Mouse (Mus musculus) heart, embryonic 13.5 days (tissue): Measurements from ENCODE around the gene Golt1a. TPM values are rescaled to one million over a fixed set of nuclear protein-coding genes. Genes with fewer than 3 reads are reported as not detected.
A peak's percentile ranks its signal among the peaks of the same experiment; 100 is the strongest.

Experiments
- ATAC-seq: fragments of 200-750 bp; cut with Nextera tagmentation; 2 replicates; pipeline ENCODE4 v1.8.0; 2017; ENCODE audit warnings: moderate TSS enrichment; ENCODE audit not compliant: insufficient number of reproducible peaks, low FRiP score, low TSS enrichment; ENCODE audit errors: extremely low read depth
- H3K27ac ChIP-seq: fragments of 300-500 bp; sonication (generic); replicated peaks from 2 replicates; pipeline ENCODE4 v1.5.1; 2015; ENCODE audit warnings: moderate library complexity, mild to moderate bottlenecking, inconsistent platforms
- H3K27me3 ChIP-seq: fragments of 300-500 bp; sonication (generic); replicated peaks from 2 replicates; pipeline ENCODE4 v1.6.1; 2015; ENCODE audit warnings: mild to moderate bottlenecking, inconsistent platforms
- H3K36me3 ChIP-seq: fragments of 300-500 bp; sonication (generic); 2 replicates; pipeline ENCODE4 v1.6.1; 2015; ENCODE audit warnings: mild to moderate bottlenecking, inconsistent platforms
- H3K4me1 ChIP-seq: fragments of 300-500 bp; sonication (generic); 2 replicates; pipeline ENCODE4 v1.6.1; 2015; ENCODE audit warnings: inconsistent platforms
- H3K4me2 ChIP-seq: fragments of 300-500 bp; sonication (generic); 2 replicates; pipeline ENCODE4 v1.6.1; 2015; ENCODE audit warnings: inconsistent platforms, mild to moderate bottlenecking, moderate library complexity
- H3K4me3 ChIP-seq: fragments of 300-500 bp; sonication (generic); 2 replicates; pipeline ENCODE4 v1.5.1; 2015; ENCODE audit warnings: moderate library complexity, mild to moderate bottlenecking, inconsistent platforms
- H3K9ac ChIP-seq: fragments of 300-500 bp; sonication (generic); 2 replicates; pipeline ENCODE4 v1.6.1; 2015; ENCODE audit warnings: inconsistent platforms, mild to moderate bottlenecking, moderate library complexity
- H3K9me3 ChIP-seq: fragments of 300-500 bp; sonication (generic); 2 replicates; pipeline ENCODE4 v1.6.1; 2016; ENCODE audit warnings: inconsistent platforms
- WGBS: fragments of 180-500 bp; shearing (Covaris S2); methylation state at CpG from one replicate; pipeline ENCODE4 v1.1.7; 2015; ENCODE audit warnings: mixed read lengths; 5-methylcytosine and 5-hydroxymethylcytosine counted together
- polyA plus RNA-seq: library from polyadenylated mRNA; unstranded; fragments of >200 nt; fragmentation: Nextera tagmentation; extraction: Ambion mirVana; gene quantifications from 2 replicates; pipeline ENCODE4 v1.2.1, GENCODE M21; 2015

Gene Golt1a
- polyA plus RNA-seq, 1 experiment from 2014 or later, result 0.13 TPM

GRCm38 (mm10) chr1:133278539-133278938 lies 31.1 kb upstream of the Golt1a start:
- no peak overlapping the region for H3K27ac ChIP-seq
- 74% methylated on average over 6 of the region's 6 CpGs for WGBS

GRCm38 (mm10) chr1:133278946-133279631 lies 30.5 kb upstream of the Golt1a start:
- H3K36me3 ChIP-seq, result peaks cover 26% of the 10 kb centered on the region
- H3K27me3 ChIP-seq, result no peaks in the 10 kb centered on the region
- peaks cover 50% of the 10 kb centered on the region for H3K4me1 ChIP-seq
- no peak overlapping the region for H3K4me2 ChIP-seq
- no peaks in the 10 kb centered on the region for H3K9me3 ChIP-seq
- ATAC-seq, result no peak
- 0 out of 2 replicates have a peak overlapping the region, but pooled peaks have one; percentile 5 for H3K9ac ChIP-seq
- 73% methylated on average over 15 of the region's 15 CpGs for WGBS
- H3K4me3 ChIP-seq, result no peak overlapping the region
- no peak overlapping the region for H3K27ac ChIP-seq

More at GRCm38 (mm10) chr1:133278539-133278938, 31.1 kb upstream of the Golt1a start:
- no peaks in the 10 kb centered on the region for H3K9me3 ChIP-seq
- no peak overlapping the region for H3K9ac ChIP-seq
- no peaks in the 10 kb centered on the region for H3K27me3 ChIP-seq
- no peak for ATAC-seq
- no peak overlapping the region for H3K4me3 ChIP-seq
- no peak overlapping the region for H3K4me2 ChIP-seq
- H3K36me3 ChIP-seq, result peaks cover 31% of the 10 kb centered on the region
- peaks cover 45% of the 10 kb centered on the region for H3K4me1 ChIP-seq

- no peak for ATAC-seq
- H3K4me1 ChIP-seq, result peaks cover 51% of the 10 kb centered on the region
- H3K4me2 ChIP-seq, result no peak overlapping the region
- H3K9me3 ChIP-seq, result no peaks in the 10 kb centered on the region
- H3K27ac ChIP-seq, result no peak overlapping the region
- H3K27me3 ChIP-seq, result no peaks in the 10 kb centered on the region
- no peak overlapping the region for H3K4me3 ChIP-seq
- peak overlapping the region; percentile 21; the same call in 1 of the 2 replicates for H3K9ac ChIP-seq
- WGBS, result 62% methylated on average over 11 of the region's 11 CpGs
- H3K36me3 ChIP-seq, result peaks cover 24% of the 10 kb centered on the region
These were observed 29.9 kb upstream of the Golt1a start for GRCm38 (mm10) chr1:133279632-133280093.

GRCm38 (mm10) chr1:133280537-133280936 lies 29.1 kb upstream of the Golt1a start:
- Histone ChIP-seq H3K4me1 (peaks cover 51% of the 10 kb centered on the region), H3K4me3 (no peak overlapping the region), H3K36me3 (peaks cover 25% of the 10 kb centered on the region), H3K9me3 (no peaks in the 10 kb centered on the region), H3K27ac (no peak overlapping the region), H3K9ac (no peak overlapping the region), H3K27me3 (no peaks in the 10 kb centered on the region), H3K4me2 (no peak overlapping the region)
- 73% methylated on average over 2 of the region's 2 CpGs for WGBS
- no peak for ATAC-seq

GRCm38 (mm10) chr1:133285907-133286306 lies 23.7 kb upstream of the Golt1a start:
- Histone ChIP-seq H3K36me3 (peaks cover 52% of the 10 kb centered on the region), H3K27ac (no peak overlapping the region), H3K9me3 (no peaks in the 10 kb centered on the region), H3K4me3 (no peak overlapping the region), H3K4me2 (no peak overlapping the region), H3K4me1 (peaks cover 34% of the 10 kb centered on the region), H3K9ac (no peak overlapping the region), H3K27me3 (no peaks in the 10 kb centered on the region)
- WGBS, result 74% methylated on average over 7 of the region's 7 CpGs
- no peak for ATAC-seq

- no peak for ATAC-seq
- no peak overlapping the region for H3K4me3 ChIP-seq
- H3K27ac ChIP-seq, result no peak overlapping the region
- H3K4me1 ChIP-seq, result peaks cover 25% of the 10 kb centered on the region
- H3K36me3 ChIP-seq, result peaks cover 56% of the 10 kb centered on the region
- H3K9me3 ChIP-seq, result no peaks in the 10 kb centered on the region
- no peak overlapping the region for H3K9ac ChIP-seq
- 74% methylated on average over 4 of the region's 4 CpGs for WGBS
- H3K4me2 ChIP-seq, result no peak overlapping the region
- H3K27me3 ChIP-seq, result no peaks in the 10 kb centered on the region
These were observed 22.5 kb upstream of the Golt1a start for GRCm38 (mm10) chr1:133287051-133287450.

GRCm38 (mm10) chr1:133287880-133288279 lies 21.7 kb upstream of the Golt1a start:
- H3K36me3 ChIP-seq, result peaks cover 65% of the 10 kb centered on the region
- 91% methylated on average over 12 of the region's 12 CpGs for WGBS
- no peak for ATAC-seq
- H3K9me3 ChIP-seq, result no peaks in the 10 kb centered on the region
- no peak overlapping the region for H3K4me2 ChIP-seq
- no peaks in the 10 kb centered on the region for H3K27me3 ChIP-seq
- H3K4me1 ChIP-seq, result peaks cover 16% of the 10 kb centered on the region
- H3K27ac ChIP-seq, result no peak overlapping the region
- H3K4me3 ChIP-seq, result no peak overlapping the region
- H3K9ac ChIP-seq, result no peak overlapping the region

GRCm38 (mm10) chr1:133291888-133292287 lies 17.7 kb upstream of the Golt1a start:
- H3K4me1 ChIP-seq, result peaks cover 24% of the 10 kb centered on the region
- H3K4me3 ChIP-seq, result no peak overlapping the region
- H3K27me3 ChIP-seq, result no peaks in the 10 kb centered on the region
- no peak for ATAC-seq
- no peaks in the 10 kb centered on the region for H3K9me3 ChIP-seq
- no peak overlapping the region for H3K4me2 ChIP-seq
- no peak overlapping the region for H3K9ac ChIP-seq
- WGBS, result 82% methylated on average over 6 of the region's 6 CpGs
- peaks cover 60% of the 10 kb centered on the region for H3K36me3 ChIP-seq
- H3K27ac ChIP-seq, result no peak overlapping the region

GRCm38 (mm10) chr1:133292608-133293007 lies 17.0 kb upstream of the Golt1a start:
- Histone ChIP-seq H3K4me1 (peaks cover 24% of the 10 kb centered on the region), H3K27ac (no peak overlapping the region), H3K9me3 (no peaks in the 10 kb centered on the region), H3K4me2 (no peak overlapping the region), H3K27me3 (no peaks in the 10 kb centered on the region), H3K4me3 (no peak overlapping the region), H3K9ac (no peak overlapping the region), H3K36me3 (peaks cover 60% of the 10 kb centered on the region)
- ATAC-seq, result no peak

- no peak overlapping the region for H3K27ac ChIP-seq
These were observed 13.2 kb upstream of the Golt1a start for GRCm38 (mm10) chr1:133296376-133296775.

GRCm38 (mm10) chr1:133298816-133299215 lies 10.8 kb upstream of the Golt1a start:
- Histone ChIP-seq H3K4me2 (no peak overlapping the region), H3K4me3 (no peak overlapping the region), H3K27ac (no peak overlapping the region), H3K9ac (no peak overlapping the region), H3K9me3 (no peaks in the 10 kb centered on the region), H3K36me3 (peaks cover 38% of the 10 kb centered on the region), H3K4me1 (peaks cover 68% of the 10 kb centered on the region), H3K27me3 (no peaks in the 10 kb centered on the region)
- 60% methylated on average over 14 of the region's 14 CpGs for WGBS
- no peak for ATAC-seq

More at GRCm38 (mm10) chr1:133296376-133296775, 13.2 kb upstream of the Golt1a start:
- H3K9me3 ChIP-seq, result no peaks in the 10 kb centered on the region
- no peak overlapping the region for H3K4me2 ChIP-seq
- no peak for ATAC-seq
- H3K27me3 ChIP-seq, result no peaks in the 10 kb centered on the region
- no peak overlapping the region for H3K4me3 ChIP-seq
- H3K4me1 ChIP-seq, result peaks cover 45% of the 10 kb centered on the region
- peaks cover 60% of the 10 kb centered on the region for H3K36me3 ChIP-seq
- H3K9ac ChIP-seq, result no peak overlapping the region
- 79% methylated on average over 9 of the region's 9 CpGs for WGBS

GRCm38 (mm10) chr1:133302540-133302939 lies 7.1 kb upstream of the Golt1a start:
- Histone ChIP-seq H3K27me3 (no peaks in the 10 kb centered on the region), H3K4me2 (no peak overlapping the region), H3K4me1 (peaks cover 53% of the 10 kb centered on the region), H3K9ac (peak overlapping the region; percentile 30), H3K4me3 (no peak overlapping the region), H3K27ac (peak overlapping the region; percentile 90), H3K9me3 (no peaks in the 10 kb centered on the region), H3K36me3 (peaks cover 20% of the 10 kb centered on the region)
- 11% methylated on average over 3 of the region's 3 CpGs for WGBS
- no peak for ATAC-seq
